Mouse (Mus musculus) lung, postnatal 25 days (tissue): ENCODE measurements at regions not wholly inside any gene's neighbourhood (a gene's known extent, or its start where the extent isn't known, plus 50 kb on each side); places are given as distances from the start of the nearest gene placed in this dataset.

ENCODE experiments used
- DNase-seq: peaks from one replicate; pipeline ENCODE4 v3.0.0; 2022; ENCODE audit warnings: low spot score

DNA sequence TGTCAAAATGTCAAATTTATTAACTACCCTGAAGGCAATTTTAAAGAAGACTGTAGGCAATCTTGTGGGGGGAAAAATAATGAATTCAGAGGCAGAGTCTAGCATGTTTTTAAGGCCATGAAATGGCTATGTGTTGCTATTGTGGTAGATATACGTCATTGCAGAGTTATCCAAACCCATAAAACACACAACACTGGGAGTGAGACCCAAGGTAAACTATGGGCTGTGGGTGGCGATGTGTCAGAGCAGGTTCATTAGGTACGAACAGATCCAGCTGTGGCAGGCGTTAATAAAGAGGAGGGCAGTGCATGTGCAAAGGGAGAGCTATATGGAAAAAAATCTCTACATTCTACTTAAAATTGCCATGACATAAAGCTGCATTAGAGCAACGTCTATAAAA lies 189.4 kb upstream of the Btg1 start:
- no peak for DNase-seq

DNA sequence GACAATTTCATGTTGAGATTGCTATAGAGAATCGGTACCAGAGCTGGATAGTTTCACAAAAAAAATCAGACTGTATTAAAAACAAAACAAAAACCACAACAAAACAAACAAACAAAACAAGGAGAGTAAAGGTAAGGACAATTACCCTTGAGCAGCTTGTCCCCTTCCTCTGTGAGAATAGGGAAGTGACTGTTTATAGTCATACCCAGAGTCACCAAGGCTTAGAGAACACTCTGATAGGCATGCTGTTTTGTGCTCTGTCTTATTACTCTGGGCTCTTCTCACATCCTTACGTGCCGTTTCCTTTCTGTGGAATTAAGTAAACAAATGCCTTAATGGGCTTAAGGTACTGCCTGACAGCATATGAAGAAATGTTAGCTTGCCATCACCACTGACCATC lies 186.7 kb upstream of the Btg1 start:
- DNase-seq = no peak

DNA sequence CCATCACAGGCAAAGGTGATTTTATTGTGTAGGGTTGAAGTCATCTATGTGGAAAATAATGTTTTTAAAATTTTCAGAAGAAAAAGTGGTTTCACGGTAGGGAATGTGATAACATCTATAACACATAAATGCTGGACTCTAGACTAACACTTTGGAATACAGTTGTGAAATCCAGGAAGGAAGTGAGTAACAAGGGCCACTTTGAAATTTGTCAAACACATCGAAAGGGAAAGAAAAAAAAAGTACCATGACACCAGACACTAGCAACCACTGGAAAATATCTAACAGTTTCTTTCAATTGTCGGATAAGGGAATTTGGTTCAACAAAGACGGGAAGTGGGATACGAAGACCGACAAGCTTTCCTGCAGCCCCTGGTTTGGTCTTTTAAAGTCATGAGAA lies 181.7 kb upstream of the Btg1 start:
- DNase-seq = peak; percentile 26

DNA sequence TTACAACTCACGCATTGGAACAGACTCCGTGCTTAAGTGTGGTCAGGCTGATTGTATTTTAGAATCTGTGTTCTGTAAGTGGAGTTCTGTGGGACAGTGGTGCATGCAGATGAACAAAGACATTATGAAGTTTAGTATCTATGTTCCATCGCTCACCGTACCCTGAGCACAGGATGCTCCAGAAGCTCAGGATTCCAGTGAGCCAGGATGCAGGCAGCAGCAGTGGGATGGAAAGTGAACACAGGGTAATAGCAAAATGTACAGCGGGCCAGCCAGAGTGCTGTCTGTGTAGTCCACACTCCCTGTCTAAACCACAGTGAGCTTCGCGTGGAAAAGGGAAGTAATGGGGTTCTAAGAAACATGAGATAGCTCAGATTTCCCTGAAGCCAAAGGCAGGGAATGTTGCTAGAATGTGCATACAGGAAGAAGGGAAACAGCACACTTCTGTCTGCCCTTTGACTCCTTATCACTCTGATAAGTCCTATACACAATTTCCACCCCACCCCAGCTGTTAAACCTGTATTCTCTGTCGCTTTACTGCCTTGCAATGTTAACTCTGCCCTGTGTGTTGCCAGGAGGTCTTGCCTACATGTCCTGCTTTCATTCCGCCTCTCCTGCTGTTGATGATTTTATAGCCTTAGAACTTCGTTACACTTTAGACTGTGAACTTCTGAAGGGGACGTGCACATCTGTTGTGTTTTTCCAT lies 178.3 kb upstream of the Btg1 start:
- no peak for DNase-seq

DNA sequence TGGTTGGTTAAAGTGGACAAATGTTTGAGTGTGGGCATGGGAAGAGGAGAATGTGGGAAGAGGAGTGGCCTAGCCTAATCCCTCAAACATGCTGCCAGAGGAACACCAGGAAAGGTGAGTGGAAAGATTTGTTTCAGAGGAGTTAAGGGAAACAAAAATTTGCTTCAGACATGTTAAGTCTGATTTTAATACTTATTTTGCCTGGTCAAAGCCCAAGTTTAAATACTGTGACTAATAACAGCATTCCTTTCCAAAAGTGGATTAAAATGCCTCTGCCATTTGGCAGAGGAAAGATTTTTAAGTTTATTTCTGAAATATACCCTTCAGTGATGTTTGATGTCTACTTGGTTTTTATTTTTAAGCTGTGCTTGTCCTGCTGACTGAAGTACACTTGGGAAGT lies 174.6 kb upstream of the Btg1 start:
- no peak for DNase-seq

DNA sequence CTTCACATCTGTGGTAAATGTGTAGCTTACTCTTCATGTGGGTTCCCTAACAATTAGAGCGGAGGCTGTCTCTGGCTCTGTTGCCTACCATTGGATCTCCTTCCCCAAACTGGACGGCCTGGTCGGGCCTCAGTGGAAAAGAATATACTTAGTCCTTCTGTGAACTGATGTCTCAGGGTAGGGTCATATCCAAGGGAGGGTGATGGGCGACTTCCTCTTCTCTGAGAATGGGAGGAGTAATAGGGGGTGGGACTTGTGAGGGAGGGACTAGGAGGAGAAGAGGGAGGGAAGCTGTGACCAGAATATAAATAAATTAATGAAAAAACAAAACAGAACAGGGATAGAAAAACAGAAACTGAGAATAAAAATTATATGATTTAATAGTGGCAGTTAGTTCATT lies 166.5 kb upstream of the Btg1 start:
- DNase-seq = no peak

DNA sequence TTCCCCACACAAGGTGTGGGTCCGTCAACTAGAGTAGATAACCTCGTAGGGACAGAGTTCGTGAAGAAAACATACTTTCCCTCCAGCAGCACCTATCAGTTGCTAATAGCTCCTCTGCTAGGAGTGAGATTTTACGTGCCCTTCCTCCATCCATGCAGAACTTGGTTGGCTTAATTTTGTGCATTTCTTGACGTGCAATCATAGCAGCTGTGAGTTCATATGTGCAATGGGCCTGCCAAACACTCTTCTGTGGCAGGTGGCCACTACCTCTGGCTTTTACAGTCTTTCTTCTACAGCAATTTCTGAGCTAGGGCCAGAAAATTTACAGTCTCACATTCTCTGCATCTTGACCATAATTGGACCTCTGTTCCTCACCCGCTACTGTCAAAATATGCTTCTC lies 161.9 kb upstream of the Btg1 start:
- no peak for DNase-seq

DNA sequence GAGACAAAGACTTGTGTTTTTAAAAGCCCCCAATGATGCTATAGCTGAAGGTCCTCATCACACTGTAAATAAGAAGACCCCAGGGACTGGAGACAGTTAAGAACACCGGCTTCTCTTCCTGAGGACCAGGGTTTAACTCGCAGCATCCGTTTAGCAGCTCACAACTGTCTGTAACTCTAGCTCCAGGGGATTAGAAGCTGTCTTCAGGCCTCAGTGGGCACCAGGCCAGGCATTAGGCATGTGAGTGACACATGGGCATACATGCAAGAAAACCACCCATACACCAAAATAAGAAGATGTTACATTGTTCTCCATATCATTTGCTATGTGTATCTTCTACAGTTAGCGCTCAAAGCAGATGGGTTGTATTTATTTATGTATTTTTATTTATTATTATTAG lies 158.3 kb upstream of the Btg1 start:
- DNase-seq = no peak

DNA sequence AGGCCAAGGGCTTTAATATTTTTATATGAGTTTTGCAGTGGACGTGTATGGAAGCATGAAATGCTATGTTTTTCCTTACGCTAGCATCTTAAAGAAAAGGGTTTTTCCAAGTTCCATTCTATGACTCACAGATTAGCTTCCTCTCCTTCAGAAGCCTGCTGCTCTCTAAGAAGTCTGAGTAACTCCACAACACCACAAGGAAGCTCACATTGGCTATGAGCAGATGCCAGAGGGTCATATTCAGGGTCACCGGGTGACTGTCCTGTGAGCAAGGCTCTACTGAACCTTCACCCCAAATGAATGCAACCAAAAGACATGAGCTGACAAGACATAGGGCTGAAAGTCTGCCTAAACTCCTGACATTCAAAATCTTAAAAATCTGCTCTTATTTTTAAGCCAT lies 157.6 kb upstream of the Btg1 start:
- no peak for DNase-seq

DNA sequence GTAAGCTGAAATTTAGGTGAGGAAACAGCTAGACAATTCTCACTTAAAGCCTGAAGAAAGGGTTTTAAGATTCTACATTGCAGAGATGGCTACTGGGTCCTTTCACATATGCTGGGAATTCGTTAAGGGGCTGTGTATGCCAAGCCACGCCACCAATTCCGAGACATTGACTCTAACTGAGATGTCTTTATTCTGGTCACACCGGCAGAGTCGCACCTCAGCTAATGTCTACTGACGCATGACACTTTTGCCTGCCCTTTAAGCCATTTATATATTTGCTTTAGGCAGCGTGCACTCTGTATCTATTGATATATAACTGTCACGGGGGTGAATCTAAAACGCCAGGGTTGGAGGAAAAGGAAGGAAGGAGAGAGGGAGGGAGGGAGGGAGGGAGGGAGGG lies 156.7 kb upstream of the Btg1 start:
- no peak for DNase-seq

DNA sequence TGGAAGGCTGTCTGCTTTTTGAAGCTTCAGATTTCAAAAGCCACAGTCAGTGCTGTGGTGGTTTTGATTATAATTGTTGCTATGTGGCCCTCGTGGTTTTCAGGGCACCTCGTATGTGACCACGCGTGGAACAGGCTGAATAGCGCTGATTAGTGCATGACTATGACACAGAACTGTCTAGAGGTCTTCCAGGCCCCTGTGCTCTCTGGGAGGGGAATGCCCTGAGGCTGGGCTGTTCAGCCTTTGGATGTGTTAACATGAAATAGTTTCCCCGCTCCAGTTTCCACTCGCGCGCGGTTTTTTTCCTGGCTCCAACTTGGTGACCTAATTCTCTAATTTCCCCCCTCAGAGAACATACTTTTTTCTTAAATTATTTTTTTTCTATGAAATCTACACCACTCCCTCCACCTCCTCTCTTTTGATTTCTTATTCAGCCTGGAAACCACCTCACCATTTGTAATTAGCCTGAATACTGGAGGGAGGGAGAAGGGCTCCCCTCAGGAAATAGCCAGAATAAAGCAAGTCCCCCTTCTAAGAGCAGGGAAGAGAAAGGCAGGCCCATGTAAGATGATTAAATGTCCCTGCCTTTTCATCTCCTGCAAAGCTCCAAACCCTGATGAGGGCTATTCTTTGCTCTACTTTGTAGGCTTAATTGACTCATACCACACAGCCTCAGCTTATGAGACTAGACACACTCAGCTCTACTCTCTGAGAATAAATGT lies 156.0 kb upstream of the Btg1 start:
- no peak for DNase-seq

DNA sequence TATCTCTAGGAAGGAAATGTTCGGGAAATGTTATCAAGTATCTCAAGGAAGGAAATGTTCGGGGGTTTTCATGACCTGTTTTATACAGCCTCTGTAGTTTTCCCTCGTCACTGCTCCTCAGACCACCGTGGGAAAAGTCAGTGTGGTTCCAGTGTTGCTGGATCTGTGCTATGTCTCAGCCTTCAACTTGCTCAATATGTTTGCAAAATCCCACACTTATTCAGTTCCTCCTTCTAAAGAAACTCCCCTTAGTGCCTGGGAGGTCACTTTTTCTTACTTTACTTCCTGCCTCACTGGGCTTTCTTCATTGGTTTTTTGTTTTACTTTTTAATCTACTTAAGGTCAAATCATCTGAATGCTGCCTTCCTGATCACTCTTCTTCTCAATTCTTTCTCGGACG lies 150.8 kb upstream of the Btg1 start:
- DNase-seq = peak; percentile 33

DNA sequence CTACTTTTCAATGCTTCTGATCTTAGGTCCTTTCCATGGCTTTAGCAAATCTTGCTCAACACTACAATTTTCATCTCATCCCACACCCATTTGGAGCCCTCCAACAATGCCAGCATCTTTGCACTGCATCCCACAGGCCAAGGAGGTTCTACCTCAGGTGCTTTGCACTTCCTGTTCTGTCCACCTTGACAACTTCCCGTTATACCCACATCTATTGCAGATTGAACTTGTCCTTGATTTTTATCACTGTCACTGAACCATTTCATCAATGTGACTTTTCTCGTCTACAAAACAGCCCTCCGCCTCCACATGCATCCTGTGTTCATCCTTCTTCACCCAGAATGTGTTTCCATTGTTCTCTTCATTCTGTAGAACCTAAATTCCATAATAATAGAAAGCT lies 150.0 kb upstream of the Btg1 start:
- DNase-seq = no peak

DNA sequence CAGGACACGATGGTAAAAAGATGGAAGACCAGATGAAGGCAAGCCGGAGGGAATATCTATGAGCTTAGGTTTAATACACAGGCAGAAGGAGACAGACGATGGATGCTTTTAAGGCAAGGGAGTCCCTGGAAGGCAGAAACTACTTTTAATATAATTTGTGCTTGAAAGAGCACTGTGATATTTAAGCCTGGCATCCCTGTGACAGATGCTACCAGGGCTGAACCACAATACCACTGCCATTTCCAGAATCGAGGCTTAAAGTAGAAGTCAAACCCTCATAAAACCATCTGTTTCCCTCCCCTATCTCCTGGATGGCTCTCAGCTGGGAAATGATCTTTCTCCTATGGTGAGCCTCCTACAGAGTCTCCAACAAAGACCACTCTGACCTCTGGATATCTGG lies 149.1 kb upstream of the Btg1 start:
- no peak for DNase-seq

DNA sequence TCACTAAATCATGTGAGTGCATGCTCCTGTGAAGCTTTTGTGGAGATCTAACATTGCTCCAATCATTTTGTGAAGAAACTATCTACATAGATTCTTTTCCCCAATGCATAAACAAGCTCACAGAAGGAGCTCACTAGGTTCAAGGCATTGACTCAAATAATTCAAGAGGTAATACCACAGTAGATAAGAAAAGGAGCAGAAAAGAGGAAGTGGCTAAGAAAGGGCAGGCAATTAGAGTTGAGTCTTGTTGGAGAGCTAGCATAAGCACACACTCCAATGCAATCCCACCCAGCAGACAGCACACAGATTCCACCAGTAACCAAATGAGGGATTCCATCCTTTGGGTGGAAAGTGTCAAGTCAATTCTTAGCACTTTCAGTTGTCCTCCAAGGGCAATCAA lies 145.3 kb upstream of the Btg1 start:
- DNase-seq = no peak

DNA sequence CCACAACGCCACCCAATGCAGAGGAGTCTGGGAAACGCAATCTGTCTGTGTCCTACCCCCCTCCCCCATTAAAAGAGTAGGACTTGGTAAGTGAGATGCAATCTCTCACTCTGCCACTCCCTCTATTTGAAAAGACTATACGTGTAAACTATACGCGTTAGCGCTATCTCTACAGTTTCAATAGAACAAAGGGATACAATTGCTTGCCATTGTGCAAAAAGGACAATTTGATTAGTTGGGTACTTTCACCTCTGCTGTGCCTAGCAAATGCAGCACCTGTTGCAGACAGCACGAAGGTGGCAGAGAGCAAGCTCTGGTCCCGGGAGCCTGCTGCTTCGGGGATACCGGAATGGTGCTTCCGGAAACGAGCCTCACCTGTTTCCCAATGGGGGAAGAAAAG lies 137.5 kb upstream of the Btg1 start:
- DNase-seq = no peak

DNA sequence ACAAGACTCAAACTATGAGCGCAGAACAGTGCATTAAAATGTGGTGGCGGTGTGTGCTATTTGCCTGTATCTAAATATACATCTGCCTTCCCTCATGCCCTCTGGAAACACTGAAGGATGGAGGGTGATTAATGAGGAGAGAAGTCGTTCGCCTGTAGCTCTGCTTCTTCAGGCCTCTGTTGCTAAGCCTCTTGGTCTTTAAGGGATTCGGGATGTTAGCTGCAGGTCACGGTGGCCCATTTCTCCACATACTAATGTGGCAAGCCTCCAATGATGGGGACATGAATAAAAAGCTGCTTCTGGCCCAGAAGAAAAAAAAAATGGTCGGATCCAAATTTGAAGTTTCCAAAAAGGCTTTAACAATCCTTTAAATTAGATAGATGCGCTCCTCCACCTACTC lies 137.0 kb upstream of the Btg1 start:
- no peak for DNase-seq

DNA sequence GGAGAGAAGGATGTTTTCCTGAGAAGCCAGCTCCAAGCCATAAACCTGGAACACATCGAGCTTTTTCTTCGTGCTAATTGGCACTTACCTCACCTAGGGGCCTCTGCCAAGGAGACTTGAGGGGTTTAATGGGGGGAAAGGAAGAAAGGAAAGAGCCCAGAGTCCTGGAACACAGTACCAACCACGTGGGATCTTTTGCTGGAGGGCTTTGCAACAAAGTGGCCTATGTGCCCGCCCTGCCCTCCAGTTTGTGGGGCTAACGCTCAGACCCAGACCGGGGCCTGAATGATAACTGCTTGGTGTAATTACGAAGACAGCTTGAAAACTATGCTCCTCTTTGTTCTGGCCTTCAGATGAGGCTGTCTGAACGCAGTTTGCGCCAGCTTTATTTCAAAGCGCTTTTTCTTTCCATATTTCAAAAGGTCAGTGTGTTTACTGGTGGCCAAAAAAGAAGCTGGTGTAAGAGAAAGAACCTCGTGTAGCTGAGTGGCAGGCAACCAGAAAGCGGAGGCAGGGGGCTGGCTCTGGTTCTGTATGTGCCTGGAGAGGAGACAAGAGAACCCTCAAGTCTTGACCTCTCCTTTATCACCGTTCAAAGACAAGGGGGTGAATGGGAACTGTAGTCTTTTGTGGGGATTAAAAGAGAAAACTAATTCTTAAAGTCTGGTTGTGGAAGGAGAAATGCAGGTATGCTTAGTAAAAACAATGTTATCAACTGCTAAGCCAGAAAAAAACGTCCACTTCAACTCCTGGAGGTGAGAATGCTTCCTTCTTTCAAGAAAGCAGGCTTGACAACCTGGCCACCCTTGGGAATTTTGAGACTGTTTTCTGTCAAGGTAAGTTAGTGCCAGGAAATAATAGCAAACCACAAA lies 136.1 kb upstream of the Btg1 start:
- DNase-seq = no peak

DNA sequence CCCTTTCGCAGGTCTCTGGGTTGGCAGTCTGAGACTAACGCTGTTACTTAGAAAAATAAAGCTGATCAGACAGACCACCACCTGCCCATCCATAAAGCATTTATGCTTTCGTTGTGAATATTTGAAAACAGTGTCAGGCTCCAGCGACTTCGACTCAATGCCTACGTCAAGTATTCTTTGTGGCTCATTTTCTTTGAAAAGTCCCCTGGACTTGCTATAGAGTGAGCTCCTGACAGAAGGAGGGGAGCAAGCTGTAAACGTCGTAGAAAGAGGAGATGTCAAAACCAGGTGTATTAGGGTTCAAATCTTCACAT lies 135.5 kb upstream of the Btg1 start:
- DNase-seq = no peak

DNA sequence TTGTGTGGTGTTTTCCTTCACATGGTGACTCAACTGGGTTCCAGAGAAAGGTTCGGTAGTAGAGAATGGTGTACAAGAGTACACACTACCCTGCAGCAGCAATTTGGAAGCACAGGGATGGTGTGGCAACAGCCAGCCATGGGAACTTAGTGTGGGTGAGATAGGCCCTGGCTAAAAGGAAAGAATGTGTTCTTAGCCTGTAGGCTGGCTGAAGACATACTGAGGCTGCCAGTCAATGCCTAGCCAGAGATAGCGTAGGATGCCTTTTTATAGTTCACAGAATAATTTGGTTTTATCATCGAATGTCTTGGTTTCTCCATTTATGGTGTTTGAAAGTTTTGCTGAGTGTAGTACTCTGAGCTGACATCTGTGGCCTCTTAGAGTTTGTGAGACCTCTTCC lies 130.1 kb upstream of the Btg1 start:
- DNase-seq = no peak

DNA sequence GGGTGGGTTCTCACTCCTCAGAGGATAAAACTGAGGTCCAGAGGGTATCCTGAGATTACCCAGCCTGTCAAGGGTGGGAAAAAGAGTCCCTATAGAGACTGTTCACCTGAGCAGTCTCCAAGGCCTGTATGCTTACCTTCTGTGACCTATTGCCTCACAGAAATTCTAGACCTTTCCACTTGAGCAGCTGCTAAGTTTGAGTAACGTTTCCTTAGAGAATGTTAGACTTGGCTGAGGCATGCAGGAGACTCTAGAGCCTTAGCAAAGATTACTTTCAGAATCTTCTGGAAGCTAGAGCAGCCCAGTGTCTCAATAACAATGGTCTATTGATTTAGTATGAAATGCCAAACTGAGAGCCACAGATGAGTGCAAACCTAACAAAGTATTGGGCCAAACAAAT lies 123.1 kb upstream of the Btg1 start:
- peak; percentile 58 for DNase-seq

DNA sequence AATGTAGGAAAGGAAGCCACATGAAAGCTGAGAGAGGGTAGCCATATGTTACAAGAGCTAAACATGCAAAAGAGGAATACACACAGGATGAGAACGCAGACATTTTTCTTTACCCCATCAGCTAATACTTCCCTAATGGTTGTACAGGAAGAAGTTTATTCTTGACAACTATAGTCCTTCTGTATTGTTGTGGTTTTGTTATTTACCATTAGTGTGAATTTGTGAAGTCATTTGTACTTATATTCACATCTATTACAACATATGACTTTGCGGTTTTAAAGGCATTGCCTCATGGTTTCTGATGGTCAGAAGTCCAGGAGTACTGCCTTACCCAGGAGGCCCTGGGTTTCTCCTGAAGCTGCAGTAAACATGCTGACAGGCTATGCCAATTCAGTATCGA lies 120.1 kb upstream of the Btg1 start:
- DNase-seq = no peak

DNA sequence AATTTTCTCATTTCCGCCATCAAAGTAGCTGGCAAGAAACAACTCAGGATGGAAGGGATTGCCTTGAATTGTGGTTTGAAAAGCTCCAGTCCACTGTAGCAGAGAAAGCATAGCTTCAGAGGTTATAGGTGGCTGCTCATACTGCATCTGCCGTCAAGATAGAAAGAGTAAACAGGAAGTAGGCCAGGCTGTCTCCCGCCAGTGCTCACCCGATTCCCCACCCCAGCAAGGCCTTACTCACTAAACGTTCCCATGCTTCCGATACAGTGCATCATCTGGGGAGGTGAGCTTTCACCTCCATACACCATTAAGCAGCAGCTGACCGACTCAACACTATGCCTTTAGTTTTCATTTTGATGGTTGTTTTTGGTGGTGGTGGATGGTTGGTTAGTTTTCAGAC lies 119.3 kb upstream of the Btg1 start:
- no peak for DNase-seq
